Mouse (Mus musculus): ENCODE data around the gene Hsd17b10.

The Hsd17b10 gene

DNA sequence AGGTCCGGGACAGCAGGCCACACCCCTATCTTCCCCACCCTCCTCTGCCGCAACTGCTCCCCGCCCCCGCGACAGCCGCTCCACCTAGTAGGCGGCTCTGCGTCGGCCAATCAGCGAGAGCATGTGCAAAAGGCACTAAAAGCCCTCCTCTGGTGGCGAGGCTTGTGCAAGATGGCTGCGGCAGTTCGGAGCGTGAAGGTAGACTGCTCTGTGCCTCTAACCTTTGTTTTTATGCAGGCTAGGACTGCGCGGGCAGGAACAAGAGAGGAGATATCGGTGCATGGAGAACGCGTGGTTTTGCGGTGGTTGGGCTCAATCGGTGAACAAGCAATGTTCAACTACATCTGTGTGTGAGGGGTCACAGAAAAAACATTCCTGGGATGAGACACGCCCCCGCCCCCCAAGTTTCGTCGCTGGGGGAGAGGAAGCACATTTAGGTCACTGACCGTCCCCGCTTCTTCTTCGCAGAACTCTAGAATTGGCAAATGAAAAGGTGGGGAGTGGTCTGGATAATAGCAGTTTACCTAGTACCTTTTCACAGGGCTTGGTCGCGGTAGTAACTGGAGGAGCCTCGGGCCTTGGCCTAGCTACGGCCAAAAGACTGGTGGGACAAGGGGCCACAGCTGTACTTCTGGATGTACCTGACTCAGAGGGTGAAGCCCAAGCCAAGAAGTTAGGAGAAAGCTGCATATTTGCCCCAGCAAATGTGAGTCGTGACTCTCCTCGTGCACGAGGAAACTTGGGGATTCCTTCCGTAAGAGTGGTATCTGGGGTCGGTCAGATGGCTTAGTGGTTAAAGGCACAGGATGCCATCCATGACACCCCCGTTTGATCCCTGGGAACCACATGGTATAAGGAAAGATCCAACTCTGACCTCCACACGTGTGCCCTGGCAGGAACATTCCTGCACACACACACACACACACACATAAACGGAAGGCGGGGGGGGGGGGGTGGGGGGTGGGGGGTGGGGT is at the start of gene Hsd17b10:
Gene Hsd17b10 (plus strand): TSS at position 109 of the 974 bp plus-strand sequence.
- DNase-seq (ENCODE audit: low read depth, low spot score) = peak; percentile 71

DNA sequence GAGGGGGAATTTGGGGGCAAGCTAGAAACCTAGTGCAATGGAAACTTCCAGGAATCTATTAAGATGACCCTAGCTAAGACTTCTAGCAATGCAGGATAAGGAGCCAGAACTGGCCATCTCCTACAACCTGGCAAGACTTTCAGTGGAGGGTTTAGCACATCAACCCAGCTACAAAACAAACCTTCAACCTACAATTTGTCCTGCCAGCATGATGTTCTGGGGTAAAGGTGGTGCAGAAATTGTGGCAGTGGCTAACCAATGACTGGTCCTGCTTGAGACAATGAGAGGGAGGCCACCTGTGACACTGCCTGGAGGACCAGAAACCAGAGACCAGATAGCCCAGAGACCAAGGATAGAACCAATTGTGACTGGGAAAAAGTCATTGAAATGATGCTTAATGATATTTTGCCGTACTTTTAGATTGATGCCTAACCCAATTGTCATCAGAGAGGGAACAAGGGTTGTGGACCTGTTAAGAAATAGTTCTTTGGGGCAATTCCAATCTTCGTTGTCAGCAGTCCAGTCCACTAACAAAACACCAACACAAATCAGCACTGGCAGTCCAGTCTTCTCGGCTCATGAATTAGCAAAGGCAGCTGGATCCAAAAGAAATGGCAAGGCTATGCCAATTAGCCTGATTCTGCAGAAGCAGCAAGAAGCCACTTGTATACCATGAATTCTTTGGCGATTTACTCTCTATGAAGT is 2.5 kb upstream of the Hsd17b10 start:
- no peak for DNase-seq (ENCODE audit: low read depth, low spot score)

DNA sequence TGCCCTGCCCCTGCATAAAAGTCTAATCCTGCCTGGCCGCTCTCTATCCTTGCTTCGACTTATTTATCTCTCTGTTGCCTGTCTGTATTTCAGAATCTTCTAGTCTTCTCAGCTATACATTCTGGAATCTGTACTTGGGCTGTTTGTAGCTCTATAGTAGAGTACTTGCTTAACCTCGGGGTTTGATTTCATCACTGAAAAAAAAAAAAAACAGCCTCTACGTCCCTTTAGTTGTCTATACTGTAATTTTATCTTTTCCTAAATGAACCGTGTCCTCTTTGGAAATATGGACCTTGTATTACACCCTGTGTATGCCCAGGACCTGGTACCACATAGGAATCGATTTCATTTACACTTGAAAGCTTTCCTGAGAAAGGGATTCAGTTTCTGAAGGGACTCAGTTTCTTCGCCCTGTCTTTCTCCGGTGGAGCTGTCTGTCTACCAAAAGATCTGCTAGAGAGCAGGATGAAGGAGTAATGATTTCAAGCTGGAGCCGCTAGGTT is 412 bp upstream of the Hsd17b10 start:
- DNase-seq (ENCODE audit: low read depth, low spot score) = no peak

DNA sequence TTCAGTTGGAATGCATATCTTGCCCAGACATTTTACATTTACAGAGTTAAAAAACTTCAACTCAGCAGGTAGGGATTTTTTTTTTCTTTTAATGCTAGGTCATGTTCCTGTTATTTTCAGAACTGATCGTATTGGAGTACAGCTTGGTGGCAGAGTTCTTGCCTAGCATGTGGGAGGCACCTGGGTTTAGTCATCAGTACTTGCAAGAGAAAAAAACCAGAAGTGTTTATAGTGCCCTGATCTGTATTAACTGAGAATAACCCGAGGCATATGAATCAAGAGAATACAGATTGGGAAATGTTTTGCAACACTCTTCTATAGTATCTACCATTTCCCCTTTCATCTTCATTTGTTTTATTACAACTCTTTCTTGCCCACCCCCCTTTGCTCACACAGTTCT is 1.2 kb downstream of the Hsd17b10 start:
- no peak for DNase-seq (ENCODE audit: low read depth, low spot score)

DNA sequence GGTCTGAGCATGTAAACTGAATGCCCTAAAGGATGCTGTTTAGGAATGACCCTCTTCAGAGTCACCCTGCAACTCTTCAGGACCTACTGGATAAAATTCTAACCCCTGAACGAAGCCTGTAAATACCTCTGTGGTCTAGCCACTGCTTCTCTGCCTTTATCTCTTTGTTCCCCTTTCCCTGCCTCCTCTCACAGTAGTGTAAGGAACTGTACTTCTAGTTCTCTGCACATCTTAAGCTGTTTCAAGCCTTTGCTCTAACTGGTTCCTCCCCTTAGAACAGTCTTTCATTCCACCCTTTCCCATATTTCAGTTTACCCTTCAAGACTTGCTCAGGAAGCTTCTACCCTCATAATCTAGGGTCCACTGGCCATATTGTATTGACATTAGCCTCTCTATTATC is 6.2 kb downstream of the Hsd17b10 start:
- no peak for DNase-seq (ENCODE audit: low read depth, low spot score)

DNA sequence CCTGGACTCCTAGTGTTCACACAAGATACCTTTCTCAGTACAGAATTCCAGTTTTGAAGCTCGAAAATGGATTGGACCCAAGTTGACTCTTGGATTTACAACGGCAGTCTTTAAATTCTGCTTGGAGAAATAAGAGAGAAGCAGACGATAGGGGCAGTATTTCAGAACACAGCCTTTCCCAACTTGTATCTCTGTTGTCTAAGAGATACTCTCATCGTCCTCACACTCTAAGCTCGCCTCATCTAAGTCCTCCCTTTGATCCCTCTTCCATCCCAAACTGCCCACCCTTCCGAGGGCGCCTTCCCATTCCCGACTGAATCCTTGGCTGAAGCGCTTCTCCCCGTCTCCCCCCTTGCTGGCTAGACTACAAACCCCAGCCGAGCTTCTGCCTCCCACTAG is 14.1 kb downstream of the Hsd17b10 start:
- peak; percentile 23 for DNase-seq (ENCODE audit: low read depth, low spot score)

DNA sequence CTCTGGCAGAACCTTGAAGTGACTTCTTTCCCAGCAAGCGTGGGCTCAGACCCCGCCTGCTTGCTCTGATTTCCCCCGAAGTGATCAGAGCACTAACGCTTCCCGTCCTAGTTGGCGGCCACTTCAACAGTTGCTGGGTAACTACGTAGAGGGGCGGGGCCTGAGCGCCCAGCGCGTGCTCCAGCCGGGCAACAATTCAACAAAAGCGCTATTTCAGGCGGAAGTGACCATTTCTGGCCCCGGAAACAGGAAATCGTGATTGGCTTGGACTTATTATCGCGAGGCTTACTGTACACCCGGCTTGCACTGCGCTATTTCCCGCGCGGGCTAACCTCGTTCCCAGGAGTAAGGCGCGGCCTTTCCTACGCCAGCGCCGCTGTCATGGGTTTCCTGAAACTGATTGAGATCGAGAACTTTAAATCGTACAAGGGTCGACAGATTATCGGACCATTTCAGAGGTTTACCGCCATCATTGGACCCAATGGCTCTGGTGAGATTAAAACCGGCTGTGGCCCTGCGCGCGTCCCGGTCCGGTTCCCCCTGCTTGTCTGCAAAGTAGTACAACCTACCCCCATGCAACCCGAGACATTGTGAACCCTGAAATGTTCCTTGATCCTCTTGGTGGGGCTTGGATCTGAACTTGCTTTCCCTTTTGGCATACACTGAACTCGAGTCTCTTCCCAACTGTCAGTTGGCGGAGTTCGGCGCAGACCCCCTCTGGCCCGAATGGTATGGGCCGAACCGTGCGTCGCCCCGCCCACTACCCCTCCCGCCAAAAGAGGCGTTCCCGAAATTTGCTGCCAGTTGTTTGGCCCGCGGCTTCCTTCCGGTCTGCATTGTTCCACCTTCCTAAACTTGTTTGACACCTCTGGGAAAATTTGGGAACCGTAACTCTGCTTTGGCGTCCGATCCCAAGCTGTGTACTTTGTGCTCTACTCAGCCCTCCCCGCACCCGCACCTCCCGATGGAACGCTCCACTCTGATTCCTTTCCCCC is 14.8 kb downstream of the Hsd17b10 start, which contains the start of the genes Ribc1 and Smc1a:
Gene Ribc1 (minus strand): TSS at position 145 of the 995 bp plus-strand sequence.
Gene Smc1a (plus strand): TSS at position 278 of the 995 bp plus-strand sequence.
- peak; percentile 92 for DNase-seq (ENCODE audit: low read depth, low spot score)

DNA sequence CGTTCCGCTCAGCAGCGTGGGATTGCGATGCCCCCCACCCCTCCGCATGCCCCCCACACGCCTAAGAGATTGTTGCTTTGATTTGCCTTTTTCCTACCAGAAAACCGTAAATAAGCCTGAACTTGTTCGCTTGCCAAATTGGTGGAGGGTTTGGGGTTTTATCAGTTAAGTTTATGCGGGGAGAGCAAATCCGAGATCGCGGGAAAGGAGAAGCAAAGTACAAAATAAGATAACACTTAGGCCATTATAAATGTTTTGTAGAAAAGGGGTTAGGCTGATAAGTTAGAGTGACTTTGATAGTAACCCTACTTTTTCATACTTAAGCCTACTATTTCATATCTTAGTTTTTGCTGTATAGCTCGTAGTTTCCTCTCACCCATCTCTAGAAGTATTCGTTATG is 15.5 kb downstream of the Hsd17b10 start:
- no peak for DNase-seq (ENCODE audit: low read depth, low spot score)

DNA sequence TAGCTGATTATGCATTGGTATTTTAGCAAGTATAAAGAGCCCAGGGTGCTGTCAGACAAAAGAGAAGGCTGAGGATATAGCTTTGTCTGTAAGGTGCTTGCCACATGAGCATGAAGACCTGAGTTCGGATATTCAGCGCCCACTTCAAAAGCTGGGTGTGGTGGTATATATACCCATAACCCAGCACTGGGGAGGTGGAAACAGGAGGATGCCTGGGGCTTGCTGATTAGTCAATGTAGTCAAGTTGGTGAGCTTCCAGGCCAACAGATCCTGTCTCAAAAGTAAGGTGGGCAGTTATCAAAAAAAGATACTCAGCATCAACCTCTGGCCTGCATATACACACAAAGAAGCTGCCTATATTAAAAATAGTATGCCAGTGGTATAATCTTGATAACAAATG is 17.6 kb downstream of the Hsd17b10 start:
- no peak for DNase-seq (ENCODE audit: low read depth, low spot score)

DNA sequence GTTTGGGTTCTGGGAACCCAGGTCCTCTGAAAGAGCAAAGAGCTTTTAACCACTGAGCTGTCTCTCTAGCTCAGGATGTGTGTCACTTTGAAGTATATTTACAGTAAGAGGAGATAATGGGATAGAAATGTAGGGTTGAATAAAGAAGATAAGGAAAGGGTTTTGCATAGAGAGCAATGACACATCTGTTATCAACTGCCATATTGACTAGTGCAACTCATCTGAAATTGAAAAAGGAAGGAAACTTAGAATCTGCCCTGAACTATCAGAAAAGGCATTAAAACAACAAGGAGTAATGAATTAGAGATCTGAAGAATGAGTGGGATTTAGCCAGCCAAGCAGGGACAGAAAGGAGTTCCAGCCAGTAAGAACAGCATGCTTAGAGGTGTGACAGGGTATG is 38.2 kb downstream of the Hsd17b10 start:
- DNase-seq (ENCODE audit: low read depth, low spot score) = no peak

DNA sequence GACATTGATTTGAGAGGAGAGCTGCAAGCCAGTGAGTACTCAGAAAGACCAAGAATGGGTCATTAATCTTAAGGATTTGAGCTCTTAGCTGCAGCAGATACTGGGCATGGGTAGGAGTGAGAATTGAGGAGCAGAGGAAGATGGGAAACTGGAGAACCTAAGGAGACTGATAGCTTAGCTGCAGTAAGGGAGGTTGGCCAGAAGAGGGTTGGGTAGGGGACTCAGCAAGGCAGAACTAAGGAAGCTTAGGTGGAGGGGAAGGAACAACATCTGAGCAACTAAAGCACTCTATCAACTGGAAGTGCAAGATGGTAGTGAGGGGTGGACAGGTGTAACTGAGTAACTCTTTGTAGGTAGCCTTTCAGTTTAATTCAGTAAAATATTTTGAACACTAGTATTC is 45.6 kb downstream of the Hsd17b10 start:
- no peak for DNase-seq (ENCODE audit: low read depth, low spot score)

DNA sequence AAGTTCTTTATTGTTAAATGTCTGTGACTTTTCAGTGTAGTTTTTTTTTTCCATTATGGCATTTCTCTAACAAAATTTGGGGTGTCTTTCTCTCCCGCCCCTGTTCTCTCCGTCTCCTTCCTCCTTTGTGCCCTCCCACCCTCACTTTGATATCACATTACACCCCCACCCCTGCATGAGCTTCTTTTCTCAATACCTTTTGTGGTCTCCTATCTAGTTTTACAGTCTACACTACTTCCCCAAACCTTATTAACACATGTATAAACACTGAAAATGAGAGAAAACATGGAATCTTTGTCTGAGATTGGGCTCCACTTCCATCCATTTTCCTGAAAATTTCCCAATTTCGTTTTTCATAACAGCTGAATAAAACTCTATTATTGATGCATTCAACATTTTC is 50.9 kb downstream of the Hsd17b10 start:
- DNase-seq (ENCODE audit: low read depth, low spot score) = no peak
